Mouse (Mus musculus): ENCODE data around the gene Dpm3. TPM values are rescaled to one million over a fixed set of nuclear protein-coding genes. Genes with fewer than 3 reads are reported as not detected.
A peak's percentile ranks its signal among the peaks of the same experiment; 100 is the strongest.

Dpm3 gene
- polyA plus RNA-seq, 1 experiment, result 228 TPM

GRCm38 (mm10) chr3:89256177-89256576 lies 3.0 kb upstream of the Dpm3 start:
- Histone ChIP-seq H3K79me3 (ENCODE audit: low read depth) (no peaks in the 10 kb centered on the region), H3K79me2 (ENCODE audit: control insufficient read depth, insufficient read depth) (no peaks in the 10 kb centered on the region), H3K4me3 (ENCODE audit: insufficient read depth, poor library complexity, severe bottlenecking) (no peak overlapping the region), H3K36me3 (ENCODE audit: control insufficient read depth, insufficient read depth) (no peaks in the 10 kb centered on the region), H3ac (ENCODE audit: control insufficient read depth, insufficient read length, low read depth) (no peak overlapping the region), H3K27me3 (ENCODE audit: control insufficient read depth, insufficient read depth, insufficient read length) (no peaks in the 10 kb centered on the region)
- no peak for TF ChIP-seq MYOD1 (IDR thresholded peaks at IDR 0.05; ENCODE audit: control insufficient read depth, insufficient read length, low read depth)
- TF ChIP-seq FOSL1 (IDR thresholded peaks at IDR 0.05; ENCODE audit: insufficient read depth, low read length, poor library complexity, severe bottlenecking), result no peak
- TF ChIP-seq CEBPB (IDR thresholded peaks at IDR 0.05; ENCODE audit: low read depth), result no peak
- TF ChIP-seq USF1 (IDR thresholded peaks at IDR 0.05; ENCODE audit: low read depth), result no peak
- no peak for TF ChIP-seq MAX (IDR thresholded peaks at IDR 0.05)
- no peak for TF ChIP-seq MYOG (IDR thresholded peaks at IDR 0.05; ENCODE audit: control insufficient read depth, extremely low read depth, insufficient read length)

- Histone ChIP-seq H3K79me3 (ENCODE audit: low read depth) (no peaks in the 10 kb centered on the region), H3K27me3 (ENCODE audit: control insufficient read depth, insufficient read depth, insufficient read length) (no peaks in the 10 kb centered on the region), H3K4me3 (ENCODE audit: insufficient read depth, poor library complexity, severe bottlenecking) (no peak overlapping the region), H3ac (ENCODE audit: control insufficient read depth, insufficient read length, low read depth) (no peak overlapping the region), H3K79me2 (ENCODE audit: control insufficient read depth, insufficient read depth) (no peaks in the 10 kb centered on the region), H3K36me3 (ENCODE audit: control insufficient read depth, insufficient read depth) (no peaks in the 10 kb centered on the region)
- TF ChIP-seq MYOG (IDR thresholded peaks at IDR 0.05; ENCODE audit: control insufficient read depth, extremely low read depth, insufficient read length), result no peak
- TF ChIP-seq CTCF (IDR thresholded peaks at IDR 0.05; ENCODE audit: control insufficient read depth, insufficient read depth, insufficient read length), result no peak
Measured at GRCm38 (mm10) chr3:89260211-89260610, 1.1 kb downstream of the Dpm3 start.

GRCm38 (mm10) chr3:89262417-89262816 lies 3.3 kb downstream of the Dpm3 start:
- H3K4me3 ChIP-seq (ENCODE audit: insufficient read depth, poor library complexity, severe bottlenecking), result no peak overlapping the region
- peaks cover 6% of the 10 kb centered on the region for H3K79me3 ChIP-seq (ENCODE audit: low read depth)
- H3K36me3 ChIP-seq (ENCODE audit: control insufficient read depth, insufficient read depth), result no peaks in the 10 kb centered on the region
- no peak for TF ChIP-seq MYOD1 (IDR thresholded peaks at IDR 0.05; ENCODE audit: control insufficient read depth, insufficient read length, low read depth)
- TF ChIP-seq USF1 (IDR thresholded peaks at IDR 0.05; ENCODE audit: low read depth), result no peak
- no peak for TF ChIP-seq MAX (IDR thresholded peaks at IDR 0.05)
- TF ChIP-seq CEBPB (IDR thresholded peaks at IDR 0.05; ENCODE audit: low read depth), result no peak
- TF ChIP-seq CTCF (IDR thresholded peaks at IDR 0.05; ENCODE audit: control insufficient read depth, insufficient read depth, insufficient read length), result no peak
- TF ChIP-seq MYOG (IDR thresholded peaks at IDR 0.05; ENCODE audit: control insufficient read depth, extremely low read depth, insufficient read length), result no peak
- no peak for TF ChIP-seq FOSL1 (IDR thresholded peaks at IDR 0.05; ENCODE audit: insufficient read depth, low read length, poor library complexity, severe bottlenecking)
- H3K27me3 ChIP-seq (ENCODE audit: control insufficient read depth, insufficient read depth, insufficient read length), result no peaks in the 10 kb centered on the region
- no peak overlapping the region for H3ac ChIP-seq (ENCODE audit: control insufficient read depth, insufficient read length, low read depth)
- H3K79me2 ChIP-seq (ENCODE audit: control insufficient read depth, insufficient read depth), result peaks cover 11% of the 10 kb centered on the region

- peak overlapping the region; percentile 62 for H3K4me3 ChIP-seq (ENCODE audit: insufficient read depth, poor library complexity, severe bottlenecking)
- peak overlapping the region; percentile 79 for H3ac ChIP-seq (ENCODE audit: control insufficient read depth, insufficient read length, low read depth)
- peaks cover 7% of the 10 kb centered on the region for H3K36me3 ChIP-seq (ENCODE audit: control insufficient read depth, insufficient read depth)
- H3K27me3 ChIP-seq (ENCODE audit: control insufficient read depth, insufficient read depth, insufficient read length), result no peaks in the 10 kb centered on the region
- H3K79me3 ChIP-seq (ENCODE audit: low read depth), result peaks cover 8% of the 10 kb centered on the region
- no peak for TF ChIP-seq MYOD1 (IDR thresholded peaks at IDR 0.05; ENCODE audit: control insufficient read depth, insufficient read length, low read depth)
- TF ChIP-seq CEBPB (IDR thresholded peaks at IDR 0.05; ENCODE audit: low read depth), result no peak
- TF ChIP-seq FOSL1 (IDR thresholded peaks at IDR 0.05; ENCODE audit: insufficient read depth, low read length, poor library complexity, severe bottlenecking), result no peak
- no peak for TF ChIP-seq MAX (IDR thresholded peaks at IDR 0.05)
- no peak for TF ChIP-seq CTCF (IDR thresholded peaks at IDR 0.05; ENCODE audit: control insufficient read depth, insufficient read depth, insufficient read length)
- TF ChIP-seq MYOG (IDR thresholded peaks at IDR 0.05; ENCODE audit: control insufficient read depth, extremely low read depth, insufficient read length), result no peak
- TF ChIP-seq USF1 (IDR thresholded peaks at IDR 0.05; ENCODE audit: low read depth), result no peak
- peaks cover 36% of the 10 kb centered on the region for H3K79me2 ChIP-seq (ENCODE audit: control insufficient read depth, insufficient read depth)
Measured at GRCm38 (mm10) chr3:89266439-89266893, 7.3 kb downstream of the Dpm3 start.

- Histone ChIP-seq H3K79me3 (ENCODE audit: low read depth) (peaks cover 8% of the 10 kb centered on the region), H3K4me3 (ENCODE audit: insufficient read depth, poor library complexity, severe bottlenecking) (no peak overlapping the region), H3K27me3 (ENCODE audit: control insufficient read depth, insufficient read depth, insufficient read length) (no peaks in the 10 kb centered on the region), H3K79me2 (ENCODE audit: control insufficient read depth, insufficient read depth) (peaks cover 36% of the 10 kb centered on the region), H3ac (ENCODE audit: control insufficient read depth, insufficient read length, low read depth) (no peak overlapping the region), H3K36me3 (ENCODE audit: control insufficient read depth, insufficient read depth) (peaks cover 20% of the 10 kb centered on the region)
- TF ChIP-seq MYOD1 (IDR thresholded peaks at IDR 0.05; ENCODE audit: control insufficient read depth, insufficient read length, low read depth), result no peak
- no peak for TF ChIP-seq MYOG (IDR thresholded peaks at IDR 0.05; ENCODE audit: control insufficient read depth, extremely low read depth, insufficient read length)
- no peak for TF ChIP-seq CEBPB (IDR thresholded peaks at IDR 0.05; ENCODE audit: low read depth)
- TF ChIP-seq MAX (IDR thresholded peaks at IDR 0.05), result no peak
- no peak for TF ChIP-seq FOSL1 (IDR thresholded peaks at IDR 0.05; ENCODE audit: insufficient read depth, low read length, poor library complexity, severe bottlenecking)
- no peak for TF ChIP-seq USF1 (IDR thresholded peaks at IDR 0.05; ENCODE audit: low read depth)
- TF ChIP-seq CTCF (IDR thresholded peaks at IDR 0.05; ENCODE audit: control insufficient read depth, insufficient read depth, insufficient read length), result no peak
Measured at GRCm38 (mm10) chr3:89268916-89269315, 9.8 kb downstream of the Dpm3 start.

GRCm38 (mm10) chr3:89270051-89270755 lies 11.0 kb downstream of the Dpm3 start, which contains the start of gene Slc50a1:
Gene Slc50a1, minus strand, starts transcription at chr3:89270570.
- Histone ChIP-seq H3K79me3 (ENCODE audit: low read depth) (peaks cover 8% of the 10 kb centered on the region), H3K36me3 (ENCODE audit: control insufficient read depth, insufficient read depth) (peaks cover 25% of the 10 kb centered on the region), H3K27me3 (ENCODE audit: control insufficient read depth, insufficient read depth, insufficient read length) (no peaks in the 10 kb centered on the region), H3K4me3 (ENCODE audit: insufficient read depth, poor library complexity, severe bottlenecking) (peak within 1 kb of the TSS; percentile 41), H3K79me2 (ENCODE audit: control insufficient read depth, insufficient read depth) (peaks cover 36% of the 10 kb centered on the region), H3ac (ENCODE audit: control insufficient read depth, insufficient read length, low read depth) (peak within 1 kb of the TSS; percentile 83)
- no peak for TF ChIP-seq FOSL1 (IDR thresholded peaks at IDR 0.05; ENCODE audit: insufficient read depth, low read length, poor library complexity, severe bottlenecking)
- TF ChIP-seq MAX (IDR thresholded peaks at IDR 0.05), result peak; percentile 82
- TF ChIP-seq CTCF (IDR thresholded peaks at IDR 0.05; ENCODE audit: control insufficient read depth, insufficient read depth, insufficient read length), result peak; percentile 52
